Mouse (Mus musculus): ENCODE results near the gene Osbpl7.

GRCm38 (mm10) chr11:97040301-97041021 is 10.0 kb upstream of the Osbpl7 start:
- TF ChIP-seq CTCF (IDR thresholded peaks at IDR 0.05; ENCODE audit: low read depth, low read length) = no peak
- TF ChIP-seq POLR2A (IDR thresholded peaks at IDR 0.05; ENCODE audit: insufficient read depth, low read length) = no peak
